Mouse (Mus musculus): ENCODE measurements around the gene Cyp2g1.
"Not testable (repeated sequence)": the region's sequence is repeated elsewhere in the genome, so short reads cannot be mapped to it uniquely, and the experiment has no call there.

Gene Cyp2g1

DNA sequence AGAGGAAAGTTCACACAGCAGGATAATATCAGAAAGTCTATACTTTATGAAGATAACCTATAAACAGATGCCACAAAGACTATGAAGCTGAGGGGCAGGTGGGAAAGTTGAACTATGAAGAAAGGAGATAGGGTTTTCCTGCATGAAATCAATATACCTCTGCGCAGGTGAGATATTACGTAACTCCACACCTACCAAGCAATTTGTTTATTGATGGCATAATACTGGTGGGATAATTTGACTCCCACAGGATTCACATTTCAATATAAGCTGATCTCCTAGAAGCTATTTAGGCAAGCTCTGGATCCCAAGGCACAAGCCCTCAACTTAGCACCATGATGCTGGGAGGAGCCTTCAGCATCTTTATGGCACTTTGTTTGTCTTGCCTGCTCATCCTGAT, at the start of gene Cyp2g1:
Gene Cyp2g1, plus strand, starts transcription at position 301 of the 400 bp plus-strand sequence.
- DNase-seq: no peak

DNA sequence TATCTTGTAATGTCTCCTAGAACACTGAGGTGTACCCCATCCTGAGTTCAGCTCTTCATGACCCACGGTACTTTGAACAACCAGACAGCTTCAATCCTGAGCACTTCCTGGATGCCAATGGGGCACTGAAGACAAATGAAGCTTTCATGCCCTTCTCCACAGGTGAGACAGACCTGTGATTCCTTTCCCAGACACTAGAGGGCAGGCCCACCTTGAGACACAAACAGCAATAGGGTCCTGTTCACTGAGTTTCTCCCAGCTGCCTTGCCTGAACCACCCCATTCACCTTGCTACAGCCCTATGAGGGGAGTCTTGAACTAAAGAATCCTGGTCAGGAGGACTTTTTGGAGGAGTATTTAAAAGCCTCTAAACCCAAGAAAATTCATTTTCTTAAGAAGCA, 41.6 kb upstream of the Cyp2g1 start:
- peak in 1 of 2 experiments; percentile 1 for DNase-seq

DNA sequence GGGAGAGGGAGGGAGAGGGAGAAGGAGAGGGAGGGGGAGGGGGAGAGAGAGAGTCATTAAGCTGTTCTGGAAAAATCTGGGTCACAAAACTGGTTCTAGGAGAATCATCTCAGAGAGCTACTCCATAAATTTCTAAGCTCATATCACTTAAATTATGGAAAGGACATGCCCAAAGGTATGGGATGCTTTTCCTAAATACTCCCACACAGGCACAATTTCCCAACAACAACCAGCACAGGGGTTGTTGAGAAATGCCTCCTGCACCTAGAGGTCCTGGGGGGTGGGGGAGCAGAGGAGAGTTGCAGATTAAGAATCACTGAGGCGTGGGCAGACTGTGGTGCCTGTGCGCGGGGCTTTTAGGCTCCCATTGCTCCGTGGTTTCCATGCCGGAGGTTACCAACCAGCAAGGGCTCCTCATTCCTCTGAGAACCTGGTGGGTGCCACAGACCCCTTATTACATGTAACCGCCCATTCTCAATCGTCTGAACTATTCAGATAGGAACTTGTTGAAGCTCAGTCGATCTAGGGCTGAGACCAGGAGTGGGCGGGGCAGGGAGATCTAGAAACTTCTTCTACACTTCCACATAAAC, 38.7 kb upstream of the Cyp2g1 start:
- DNase-seq: no peak

DNA sequence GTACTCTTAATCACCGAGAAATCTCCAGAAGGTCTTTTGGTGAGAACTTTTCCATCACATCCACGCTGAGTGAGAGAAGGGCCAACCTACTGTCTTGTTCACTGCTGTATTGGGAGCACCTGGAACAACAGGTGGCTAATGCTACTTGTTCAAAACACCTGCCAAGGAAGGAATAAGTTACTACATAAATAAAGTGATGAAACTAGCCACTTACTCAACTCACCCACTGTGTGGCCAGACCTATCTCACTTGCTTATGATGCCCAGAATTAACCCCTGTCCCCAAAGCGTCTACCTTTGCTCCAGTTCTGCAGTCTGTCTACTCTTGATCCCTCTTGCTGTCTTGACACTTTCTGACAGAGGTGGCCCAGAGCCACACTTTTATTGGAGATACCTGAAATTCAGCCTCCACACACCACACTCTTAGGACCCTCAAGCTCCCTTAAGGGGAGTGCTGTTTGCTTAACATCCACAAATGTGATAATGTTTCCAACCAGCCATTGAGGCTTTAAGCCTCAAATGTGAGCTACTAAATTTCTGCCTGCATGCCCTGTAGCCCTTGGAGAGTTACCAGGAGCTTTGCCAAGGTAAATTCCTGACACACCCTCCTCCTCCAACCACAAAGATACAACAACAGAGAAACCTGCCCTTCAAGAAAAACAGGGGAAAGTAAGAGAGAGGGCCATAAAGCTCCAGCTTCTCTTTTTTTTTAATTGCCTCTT, 35.7 kb upstream of the Cyp2g1 start:
- no peak for DNase-seq

DNA sequence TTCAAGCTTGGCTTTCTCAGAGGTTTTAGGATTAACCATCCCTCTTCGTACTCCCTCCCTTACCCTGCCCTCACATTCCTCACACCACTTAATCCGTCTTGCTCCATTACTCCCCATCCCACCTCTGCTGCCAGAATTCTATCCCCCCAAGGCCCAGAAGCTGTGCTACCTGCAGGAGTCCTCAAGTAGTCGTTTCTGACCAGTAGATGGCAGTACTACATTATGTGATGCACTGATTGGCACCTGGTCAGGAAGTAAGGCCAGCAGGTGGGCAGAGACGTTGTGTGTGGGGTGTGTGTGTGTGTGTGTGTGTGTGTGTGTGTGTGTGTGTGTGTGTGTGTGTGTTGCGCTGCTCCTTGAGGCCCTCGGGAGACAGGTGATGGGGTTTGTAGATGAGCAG, 32.8 kb upstream of the Cyp2g1 start:
- DNase-seq: no peak

DNA sequence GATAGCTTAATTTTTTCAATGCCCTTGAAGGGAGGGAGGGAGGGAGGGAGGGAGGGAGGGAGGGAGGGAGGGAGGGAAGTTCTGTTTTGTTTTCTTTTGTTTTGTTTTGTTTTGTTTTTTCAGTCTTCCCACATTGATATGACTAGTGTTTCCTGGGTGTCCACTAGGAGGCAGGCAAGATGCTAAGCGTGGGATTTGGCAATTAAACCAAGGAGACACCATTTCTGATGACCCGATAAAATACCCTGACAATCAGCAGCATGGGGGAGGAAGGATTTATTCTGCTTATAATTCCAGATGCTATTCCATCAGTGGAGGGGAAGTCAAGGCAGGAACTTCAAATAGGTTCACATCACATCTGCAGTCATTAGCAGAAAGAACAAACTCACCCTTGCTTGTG, 30.9 kb upstream of the Cyp2g1 start:
- DNase-seq: no peak

DNA sequence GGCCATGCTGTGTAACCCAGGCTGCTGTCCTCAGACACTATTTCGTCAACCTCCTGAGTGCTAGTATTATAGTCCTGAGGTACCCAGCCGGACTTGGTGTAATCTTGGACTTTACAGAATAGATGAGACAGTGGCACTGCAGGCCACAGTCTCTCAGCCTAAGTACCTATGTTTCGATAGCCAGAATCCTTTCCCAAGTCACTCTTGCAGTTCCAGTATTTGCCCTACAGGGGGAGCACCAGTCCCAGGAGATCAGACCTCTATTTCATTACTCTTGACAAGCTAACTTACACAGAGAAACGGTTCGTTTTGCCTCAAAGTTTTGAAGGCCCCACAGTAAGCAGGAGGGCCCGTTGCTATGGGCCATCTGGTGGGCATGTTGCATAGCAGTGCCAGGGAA, 30.2 kb upstream of the Cyp2g1 start:
- DNase-seq: peak; percentile 16 to 27

DNA sequence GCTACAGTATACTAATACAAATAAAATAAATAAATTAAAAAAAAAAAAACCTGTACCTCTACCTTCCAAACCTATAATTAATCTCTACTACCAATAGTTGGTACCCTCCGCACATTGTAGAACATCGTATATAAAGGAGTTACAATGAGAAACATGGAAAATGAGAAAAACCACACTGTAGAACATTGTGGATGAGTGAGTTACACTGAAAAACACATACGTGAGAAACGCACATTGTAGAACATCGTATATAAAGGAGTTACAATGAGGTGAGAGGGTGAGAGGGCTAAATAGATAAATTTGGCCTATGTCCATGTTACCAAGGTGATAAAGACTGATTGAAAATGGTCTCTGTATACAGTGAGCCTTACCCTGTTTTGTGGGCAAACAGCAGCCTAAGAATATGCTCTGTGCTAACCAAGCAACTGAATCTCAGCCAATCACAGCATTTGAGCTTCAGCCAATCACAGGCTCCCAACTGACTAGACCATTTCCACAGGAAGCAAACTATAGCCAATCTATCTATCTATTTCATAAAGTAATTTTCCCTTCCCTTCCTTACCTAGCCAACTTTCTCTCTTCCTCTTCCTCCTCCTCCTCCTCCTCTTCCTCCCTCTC, 28.8 kb upstream of the Cyp2g1 start:
- no peak for DNase-seq

DNA sequence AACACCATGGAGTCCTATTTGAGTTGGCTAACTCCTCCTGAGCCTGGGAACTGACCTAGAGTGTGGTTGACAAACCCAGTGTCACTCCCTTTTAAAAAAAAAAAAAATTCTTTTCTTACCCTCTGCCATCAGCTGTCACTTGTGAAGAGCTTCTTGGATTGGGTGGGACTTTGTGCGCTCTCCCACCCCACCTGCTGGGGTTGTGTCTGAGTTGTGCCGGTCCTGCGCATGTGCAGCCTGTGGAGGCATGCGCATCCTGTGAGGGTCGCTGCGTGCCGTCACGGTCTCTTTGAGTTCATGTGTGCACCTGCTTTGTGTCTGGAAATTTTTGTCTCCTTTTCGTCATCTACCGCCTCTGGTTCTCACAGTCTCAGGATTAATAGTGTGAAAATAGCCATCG, 28.2 kb upstream of the Cyp2g1 start:
- no peak for DNase-seq

DNA sequence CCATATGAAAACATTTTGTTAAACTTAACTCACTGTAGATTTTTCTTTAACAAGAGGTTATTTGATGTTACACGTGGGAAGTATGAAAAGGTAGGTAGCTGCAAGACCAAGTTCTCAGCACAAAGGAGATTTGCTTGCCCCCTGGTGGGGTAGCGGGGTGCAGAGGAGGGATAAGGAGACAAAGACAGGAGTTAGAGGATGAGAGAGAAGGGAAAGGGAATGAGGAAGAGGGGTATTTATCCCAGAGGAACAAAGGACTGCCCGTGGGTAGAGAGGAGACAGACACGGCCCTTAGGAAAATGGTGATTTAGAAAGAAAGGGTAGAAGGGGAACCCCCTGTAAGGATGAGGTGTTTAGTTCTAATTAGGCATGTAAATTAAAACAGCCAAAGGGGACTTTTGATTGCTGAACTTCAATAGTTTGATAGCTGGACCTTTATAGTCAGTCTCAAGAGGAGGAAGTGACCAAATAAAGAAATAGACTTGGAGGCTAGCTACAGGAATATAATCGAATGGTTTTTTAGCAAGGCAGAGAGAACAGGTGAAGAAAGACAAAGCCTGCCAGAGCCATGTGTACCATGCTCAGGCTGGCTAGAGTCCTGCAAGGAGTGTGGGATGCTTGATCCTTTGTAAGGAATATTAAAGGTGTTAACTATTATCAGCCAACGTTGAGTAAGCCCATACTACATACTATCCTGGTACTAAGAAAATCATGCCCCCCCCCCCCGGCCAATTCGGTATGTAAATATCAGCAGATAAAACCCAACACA, 27.5 kb upstream of the Cyp2g1 start:
- DNase-seq: no peak

DNA sequence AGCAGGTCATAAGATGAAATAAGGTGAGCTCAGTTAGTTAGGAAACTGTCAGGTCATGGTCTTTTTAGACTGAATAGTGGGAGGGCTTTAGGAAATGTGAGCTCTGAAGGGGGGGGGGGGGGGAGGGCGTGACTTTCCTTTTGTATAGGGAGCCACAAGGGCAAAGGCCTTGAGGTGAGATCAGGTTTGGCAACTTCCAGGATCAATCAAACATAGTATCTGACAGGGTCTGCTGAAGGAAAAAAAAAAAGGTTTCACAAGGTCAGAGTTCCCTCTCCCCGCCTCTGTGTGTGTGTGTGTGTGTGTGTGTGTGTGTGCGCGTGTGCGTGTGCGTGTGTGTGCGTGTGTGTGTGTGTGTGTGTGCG, 26.9 kb upstream of the Cyp2g1 start:
- DNase-seq: no peak

DNA sequence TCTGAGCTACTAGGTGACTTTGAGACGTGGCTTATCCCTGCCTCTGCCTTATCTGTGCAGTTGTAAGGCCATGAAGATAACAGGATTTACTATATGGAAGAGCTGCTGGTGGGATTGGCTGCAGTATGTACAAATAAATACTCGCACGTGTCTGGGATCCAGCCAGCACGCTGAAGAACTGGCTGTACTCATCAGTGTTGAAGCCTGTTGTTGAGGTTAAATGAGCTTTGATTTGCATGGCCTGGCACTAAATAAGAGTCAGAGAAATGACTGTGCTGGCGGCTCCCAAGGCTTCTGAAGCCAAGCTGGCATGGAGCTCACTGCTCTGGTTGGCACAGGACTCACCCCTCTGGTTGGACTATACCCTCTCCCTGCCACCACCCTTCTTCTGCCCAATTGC, 25.5 kb upstream of the Cyp2g1 start:
- peak; percentile 4 to 9 for DNase-seq

DNA sequence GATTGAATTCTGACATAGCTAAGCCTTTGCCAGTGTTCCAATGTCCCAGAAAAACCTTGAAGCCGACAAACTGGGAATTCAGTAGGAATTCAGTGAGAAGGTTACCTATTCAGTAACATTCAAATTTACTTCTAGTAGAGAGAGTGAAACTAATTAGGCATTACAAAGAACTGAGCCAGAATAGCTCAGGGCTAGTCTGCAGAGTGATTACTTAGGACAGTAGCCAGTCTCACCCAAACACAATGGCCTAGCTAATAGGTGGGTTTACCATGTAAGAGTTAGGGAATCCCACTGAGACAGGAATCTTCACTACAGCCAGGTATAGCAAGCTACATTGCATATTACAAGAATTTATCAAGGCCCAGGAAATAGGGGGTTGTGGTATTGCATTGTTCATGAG, 22.7 kb upstream of the Cyp2g1 start:
- DNase-seq: not testable (repeated sequence)

DNA sequence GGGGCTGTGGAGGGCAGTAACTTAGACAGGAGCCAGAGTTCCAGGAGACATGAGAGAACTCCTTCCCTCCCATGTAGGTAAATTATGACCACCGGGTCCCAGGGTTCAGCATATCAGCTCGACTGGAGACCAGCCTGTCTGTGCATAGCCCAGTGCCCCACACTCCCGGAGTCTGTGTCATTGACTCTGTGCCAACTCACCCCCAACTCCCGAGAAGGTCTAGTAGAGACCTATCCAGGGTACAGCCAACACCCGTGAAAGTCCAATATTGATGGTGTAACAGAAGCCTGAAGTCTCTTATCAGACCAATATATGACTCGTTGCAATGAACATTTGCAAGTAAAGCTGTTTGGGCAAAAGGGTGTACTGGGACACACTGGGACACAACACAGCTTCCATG, 18.7 kb upstream of the Cyp2g1 start:
- DNase-seq: no peak

DNA sequence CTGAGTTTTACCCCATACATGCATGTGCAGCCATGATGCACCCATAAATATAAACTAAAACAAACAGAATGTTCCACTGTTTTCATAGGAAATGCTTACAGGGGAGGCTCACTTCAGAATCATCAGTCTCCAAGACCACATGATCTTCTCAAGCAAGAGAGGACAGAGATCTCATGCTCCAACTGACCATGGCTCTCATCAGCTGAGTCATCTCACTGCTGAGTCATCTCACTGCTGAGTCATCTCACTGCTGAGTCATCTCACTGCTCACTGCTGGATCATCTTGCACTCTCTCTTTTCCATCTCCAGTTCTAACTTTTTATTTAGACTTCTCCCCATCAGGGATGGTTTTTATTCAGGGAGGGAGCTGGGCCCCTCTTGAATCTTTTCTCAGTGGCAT, 8.6 kb upstream of the Cyp2g1 start:
- no peak for DNase-seq

DNA sequence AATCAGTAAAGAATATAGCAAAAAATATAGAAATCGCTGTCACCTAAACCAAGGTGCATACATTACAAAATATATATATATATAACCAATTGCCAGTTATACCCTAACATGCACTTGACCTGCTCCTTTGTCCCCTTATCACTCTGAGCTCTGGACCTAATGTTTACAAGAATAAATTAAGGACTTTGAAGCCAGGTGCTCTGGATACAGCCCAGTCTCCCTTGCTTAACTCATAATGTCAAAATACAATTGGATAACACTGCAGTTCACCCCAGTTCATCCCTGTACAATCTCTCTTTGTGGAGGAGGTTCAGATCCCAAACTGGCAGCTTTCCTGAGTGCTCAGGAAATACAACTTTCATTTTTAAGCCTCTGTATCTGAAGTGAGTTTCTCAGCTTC, 7.7 kb upstream of the Cyp2g1 start:
- DNase-seq: no peak

DNA sequence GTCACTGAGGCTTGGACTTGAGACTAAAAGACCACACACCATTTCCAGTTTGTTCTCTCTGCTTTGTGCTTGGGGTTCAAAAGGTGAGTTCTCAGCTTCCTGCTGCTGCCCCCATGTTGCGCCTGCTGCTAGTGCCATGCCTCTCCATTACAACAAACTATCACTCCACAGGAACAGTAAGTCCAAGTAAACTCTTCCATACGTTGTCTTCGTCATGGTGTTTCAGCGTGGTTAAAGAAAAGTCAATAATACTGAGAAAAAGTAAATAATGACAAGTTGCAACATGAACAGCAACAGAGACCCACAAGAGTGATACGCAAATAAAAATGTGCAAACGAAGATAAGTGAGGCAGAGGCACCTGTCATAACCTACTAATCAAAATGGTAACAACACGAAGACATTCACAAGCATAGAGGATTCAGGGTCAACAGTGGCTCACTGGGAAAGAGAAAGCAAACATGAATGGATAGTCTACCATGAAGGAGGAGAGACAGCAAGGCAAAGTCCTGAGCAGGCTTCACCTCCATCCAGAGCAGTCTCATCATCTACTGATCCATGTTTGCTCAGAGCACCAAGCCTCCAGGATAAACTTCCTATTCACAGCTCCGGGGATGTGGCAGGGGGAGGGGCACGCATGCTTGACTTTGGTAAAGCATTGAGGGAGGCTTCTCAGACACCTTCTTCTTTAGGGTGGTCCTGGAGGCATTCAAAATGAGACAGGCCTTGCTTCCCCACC, 23.0 kb downstream of the Cyp2g1 start:
- DNase-seq: not testable (repeated sequence)

DNA sequence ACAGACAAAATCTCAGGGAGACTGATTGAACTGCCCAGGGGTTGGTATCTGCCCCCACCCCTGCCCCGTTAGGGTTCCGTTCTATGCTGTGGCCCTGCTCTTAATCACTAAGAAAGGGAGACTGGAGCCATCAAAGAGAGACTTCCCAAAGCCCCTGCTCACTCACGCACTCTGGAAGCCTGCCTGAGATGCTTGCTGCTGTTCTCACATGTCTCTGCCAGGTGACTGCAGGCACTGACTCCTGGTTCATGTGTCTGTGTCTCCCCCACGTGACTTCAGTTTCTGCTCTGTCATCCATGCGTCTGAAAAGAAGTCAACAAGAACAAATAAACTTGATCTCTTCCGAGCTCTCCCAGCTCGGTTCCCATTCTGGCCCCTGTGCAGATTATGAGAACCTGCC, 24.0 kb downstream of the Cyp2g1 start:
- DNase-seq: not testable (repeated sequence)

DNA sequence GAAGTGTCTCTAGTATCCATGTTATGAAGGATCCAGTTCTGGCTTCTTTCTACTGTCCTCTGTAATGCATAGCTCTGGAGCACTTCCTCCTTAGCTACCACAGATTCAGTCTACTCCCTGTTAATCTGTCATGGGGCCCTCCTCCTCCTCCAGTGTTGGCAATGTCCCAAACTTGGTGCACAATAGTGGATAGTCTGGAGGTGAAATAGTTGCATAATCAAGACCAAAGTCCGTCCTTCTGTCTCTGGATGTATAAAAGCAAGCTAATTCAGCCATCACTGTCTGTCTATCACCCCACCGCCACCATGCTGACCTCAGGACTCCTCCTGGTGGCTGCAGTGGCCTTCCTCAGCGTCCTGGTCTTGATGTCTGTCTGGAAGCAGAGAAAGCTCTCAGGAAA, 26.4 kb downstream of the Cyp2g1 start, which contains the start of gene Cyp2a5:
Gene Cyp2a5, plus strand, starts transcription at position 247 of the 400 bp plus-strand sequence.
- not testable (repeated sequence) for DNase-seq

DNA sequence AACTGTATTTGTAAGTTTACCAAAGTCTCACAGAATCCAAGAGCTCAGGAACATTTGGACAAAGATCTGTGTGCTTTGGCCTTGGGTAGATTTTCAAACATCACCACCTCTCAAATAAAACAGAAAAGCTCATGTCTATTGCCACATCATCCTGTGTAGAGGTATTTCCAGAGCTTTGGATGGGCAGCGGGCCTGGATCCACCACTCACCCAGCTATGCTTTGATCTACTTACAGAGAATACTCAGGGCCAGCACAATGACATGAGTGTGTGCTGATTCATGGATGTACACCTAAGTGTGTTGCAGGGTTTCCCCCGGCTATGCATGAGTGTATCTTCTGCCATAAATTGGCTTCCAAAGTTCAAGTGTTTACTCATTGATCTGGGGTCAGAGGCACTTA, 34.7 kb downstream of the Cyp2g1 start:
- DNase-seq: not testable (repeated sequence)

DNA sequence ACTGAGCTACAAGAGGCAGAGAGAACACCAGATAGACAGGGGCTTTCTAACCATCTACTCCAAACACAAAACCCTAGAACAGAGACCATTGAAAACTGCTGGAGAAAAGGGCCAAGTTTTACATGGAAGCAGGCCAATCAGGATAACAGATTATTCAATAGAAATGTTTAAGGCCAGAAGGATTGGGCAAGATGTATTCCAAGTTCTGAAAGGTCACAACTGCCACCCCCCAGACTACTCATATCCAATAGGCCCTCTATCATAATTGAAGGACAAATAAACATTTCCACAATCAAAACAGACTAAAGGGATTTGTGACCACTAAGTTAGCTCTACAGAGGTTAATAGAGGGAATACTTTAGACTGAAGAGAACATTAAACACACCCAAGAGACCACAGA, 41.4 kb downstream of the Cyp2g1 start:
- not testable (repeated sequence) for DNase-seq

Data from cerebellum, adult 18-20 months (tissue).